10 mouse cellular contexts compared by ENCODE assay signal in the genomic region with DNA sequence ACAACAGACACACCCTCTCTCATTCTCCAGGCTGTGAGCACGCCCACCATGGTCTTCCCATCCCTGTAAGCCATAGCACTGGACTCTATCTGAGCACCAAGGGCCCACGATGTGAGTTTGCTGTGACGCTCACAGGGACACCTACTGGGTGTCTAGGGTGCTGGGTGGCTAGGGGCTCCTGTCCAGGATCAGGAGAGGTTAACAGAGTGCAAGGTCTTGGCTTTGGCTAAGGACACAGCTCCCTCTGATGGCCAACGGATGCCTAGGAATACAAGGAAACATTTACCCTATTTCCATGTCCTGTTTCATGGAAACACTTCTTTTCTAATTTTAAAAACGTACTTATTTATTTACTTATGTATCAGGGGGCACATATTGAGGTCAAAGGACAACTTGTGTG. TPM values are rescaled to one million over a fixed set of nuclear protein-coding genes. Genes with fewer than 3 reads are reported as not detected.
DNase-seq lines count a peak whose midpoint lies in the region; ATAC-seq and TF ChIP-seq lines count a peak whose summit lies in the region.
"Had no signal": no experiment of that assay in that cellular context is flagged by ENCODE, and none has a peak within 500 bp of the region (broad histone marks: within the 10 kb centered on the region; RNA-seq: fewer than 3 reads in every experiment).

No protein-coding gene starts in this region.

- no peaks in the 10 kb centered on the region for H3K9me3 ChIP-seq in heart, embryonic 10.5 days
- H3K9me3 ChIP-seq in ES-Bruce4 (replicated peaks; ENCODE audit: control insufficient read depth, insufficient read depth, low read length, poor library complexity, severe bottlenecking) = no peaks in the 10 kb centered on the region
- no peaks in the 10 kb centered on the region for H3K9me3 ChIP-seq in intestine, postnatal 0 days (ENCODE audit: control insufficient read depth)

- no peaks in the 10 kb centered on the region for H3K27me3 ChIP-seq in heart, embryonic 10.5 days (ENCODE audit: insufficient read depth, poor library complexity, severe bottlenecking)
- H3K27me3 ChIP-seq in ES-Bruce4 (ENCODE audit: control insufficient read depth, insufficient read depth, low read length, poor library complexity, severe bottlenecking) = no peaks in the 10 kb centered on the region
- H3K27me3 ChIP-seq in intestine, postnatal 0 days (replicated peaks; ENCODE audit: control insufficient read depth, insufficient read depth, low read length) = no peaks in the 10 kb centered on the region

- H3K36me3 ChIP-seq in heart, embryonic 10.5 days = no peaks in the 10 kb centered on the region
- H3K36me3 ChIP-seq in ES-Bruce4 (ENCODE audit: control insufficient read depth, insufficient read depth, low read length, poor library complexity, severe bottlenecking) = no peaks in the 10 kb centered on the region
- 0 out of 2 replicates have a peak, but pooled peaks cover 4% of the 10 kb centered on the region for H3K36me3 ChIP-seq in intestine, postnatal 0 days (ENCODE audit: control insufficient read depth, insufficient read depth)

- TF ChIP-seq CTCF in layer of hippocampus, adult 2 months (conservative IDR thresholded peaks at IDR 0.05) = peak; percentile 58
- peak; percentile 30 for TF ChIP-seq CTCF in ES-Bruce4 (IDR thresholded peaks at IDR 0.05; ENCODE audit: low read depth, low read length)
- TF ChIP-seq CTCF in intestine, postnatal 0 days (IDR thresholded peaks at IDR 0.05; ENCODE audit: low read depth) = peak; percentile 61

- DNase-seq in heart, embryonic 10.5 days (ENCODE audit: low spot score) = no peak
- no peak for DNase-seq in heart, postnatal 4 days
- no peak for DNase-seq in layer of hippocampus, adult 2 months (ENCODE audit: low spot score in 2 of 2)
- DNase-seq in layer of hippocampus, adult 9-11 months = no peak
- no peak for DNase-seq in spleen, adult 12 weeks (ENCODE audit: low spot score)
- DNase-seq: lung, postnatal 36 days; spleen, adult 18-20 months had no signal

- no peak overlapping the region for H3K4me2 ChIP-seq in intestine, postnatal 0 days (replicated peaks; ENCODE audit: low read depth)

- peaks cover 79% of the 10 kb centered on the region for H3K4me1 ChIP-seq in heart, embryonic 10.5 days
- peaks cover 16% of the 10 kb centered on the region for H3K4me1 ChIP-seq in ES-Bruce4 (ENCODE audit: control insufficient read depth, insufficient read depth, low read length)
- no peaks in the 10 kb centered on the region for H3K4me1 ChIP-seq in intestine, postnatal 0 days (replicated peaks; ENCODE audit: control insufficient read depth, insufficient read depth, low read length)

- H3K27ac ChIP-seq in heart, embryonic 10.5 days = peak overlapping the region; percentile 81
- H3K27ac ChIP-seq in layer of hippocampus, adult 2 months = no peak overlapping the region
- no peak overlapping the region for H3K27ac ChIP-seq in ES-Bruce4 (ENCODE audit: insufficient read depth, low read length)
- no peak overlapping the region for H3K27ac ChIP-seq in intestine, postnatal 0 days (ENCODE audit: low read depth, low read length)

- WGBS in heart, embryonic 10.5 days = 24% methylated on average over 5 of the region's 5 CpGs
- WGBS in intestine, postnatal 0 days = 59% methylated on average over 5 of the region's 5 CpGs

- no peak for TF ChIP-seq POLR2A in ES-Bruce4 (IDR thresholded peaks at IDR 0.05; ENCODE audit: insufficient read depth, low read length)

- H3K4me3 ChIP-seq in heart, embryonic 10.5 days = no peak overlapping the region
- H3K4me3 ChIP-seq in layer of hippocampus, adult 2 months = no peak overlapping the region
- no peak overlapping the region for H3K4me3 ChIP-seq in ES-Bruce4 (ENCODE audit: low read depth, low read length)
- no peak overlapping the region for H3K4me3 ChIP-seq in intestine, postnatal 0 days (ENCODE audit: low read depth, low read length)

- H3K9ac ChIP-seq in ES-Bruce4 (ENCODE audit: low read depth, poor library complexity, severe bottlenecking) = no peak overlapping the region
- H3K9ac ChIP-seq in intestine, postnatal 0 days (ENCODE audit: low read depth, low read length) = no peak overlapping the region

- TF ChIP-seq EP300 in ES-Bruce4 (IDR thresholded peaks at IDR 0.05; ENCODE audit: insufficient read depth, low read depth, low read length) = no peak

- ATAC-seq in intestine, postnatal 0 days = no peak

RNA-seq across cellular contexts. Expression of gene Omp, which starts 5.2 kb away (rescaled TPM):
- 0.33 TPM in 2 replicates for polyA plus RNA-seq in heart, embryonic 10.5 days (2016; fragmentation: Nextera tagmentation; extraction: Ambion mirVana)
- under 1 TPM in 1 of 2 experiments, not detected in 1; 0.11 TPM for total RNA-seq in heart, postnatal 4 days (2021)
- total RNA-seq in layer of hippocampus, adult 2 months (2021) = 1 to 10 TPM in 1 of 2 experiments, under 1 TPM in 1; 0.96 to 1.3 TPM
- 0.82 and 1.1 TPM in 2 replicates for polyA plus RNA-seq in ES-Bruce4 (2011; ENCODE audit: insufficient read depth, insufficient read length, low read depth, missing spikeins)
- polyA plus RNA-seq in intestine, postnatal 0 days (2015; fragmentation: Nextera tagmentation; extraction: Ambion mirVana) = 0.10 and 0.26 TPM in 2 replicates
- total RNA-seq: gastrocnemius, adult 8-10 months had no signal

RNA-seq across cellular contexts. Expression of gene Capn5, which starts 27.5 kb away (rescaled TPM):
- 9.4 and 11.0 TPM in 2 replicates for polyA plus RNA-seq in heart, embryonic 10.5 days (2016; fragmentation: Nextera tagmentation; extraction: Ambion mirVana)
- 1 to 10 TPM; 2.0 to 2.2 TPM for total RNA-seq in heart, postnatal 4 days (2021)
- 10 to 100 TPM; 42.3 to 45.0 TPM for total RNA-seq in layer of hippocampus, adult 2 months (2021)
- polyA plus RNA-seq in ES-Bruce4 (2011; ENCODE audit: insufficient read depth, insufficient read length, low read depth, missing spikeins) = 16.9 and 17.0 TPM in 2 replicates
- 3.3 and 3.4 TPM in 2 replicates for polyA plus RNA-seq in intestine, postnatal 0 days (2015; fragmentation: Nextera tagmentation; extraction: Ambion mirVana)

RNA-seq across cellular contexts. Expression of gene Myo7a, which starts 31.2 kb away (rescaled TPM):
- polyA plus RNA-seq in heart, embryonic 10.5 days (2016; fragmentation: Nextera tagmentation; extraction: Ambion mirVana) = 16.4 and 17.3 TPM in 2 replicates
- 1 to 10 TPM; 4.2 to 5.4 TPM for total RNA-seq in heart, postnatal 4 days (2021)
- total RNA-seq in layer of hippocampus, adult 2 months (2021) = 10 to 100 TPM; 10.5 to 10.8 TPM
- 8.0 and 11.6 TPM in 2 replicates for polyA plus RNA-seq in ES-Bruce4 (2011; ENCODE audit: insufficient read depth, insufficient read length, low read depth, missing spikeins)
- polyA plus RNA-seq in intestine, postnatal 0 days (2015; fragmentation: Nextera tagmentation; extraction: Ambion mirVana) = 24.0 and 25.0 TPM in 2 replicates

RNA-seq across cellular contexts. Expression of gene B3gnt6, which starts 48.8 kb away (rescaled TPM):
- polyA plus RNA-seq in heart, embryonic 10.5 days (2016; fragmentation: Nextera tagmentation; extraction: Ambion mirVana) = 0.06 TPM in 1 of 2 replicates, not detected in the other
- not detected for total RNA-seq in heart, postnatal 4 days (2021)
- total RNA-seq in layer of hippocampus, adult 2 months (2021) = under 1 TPM; 0.34 to 0.36 TPM
- polyA plus RNA-seq in ES-Bruce4 (2011; ENCODE audit: insufficient read depth, insufficient read length, low read depth, missing spikeins) = not detected in 2 replicates
- 0.08 and 0.21 TPM in 2 replicates for polyA plus RNA-seq in intestine, postnatal 0 days (2015; fragmentation: Nextera tagmentation; extraction: Ambion mirVana)
- total RNA-seq: gastrocnemius, adult 8-10 months had no signal
